Mouse (Mus musculus) neural tube, embryonic 15.5 days (tissue): ENCODE data around the gene Prr19. TPM values are rescaled to one million over a fixed set of nuclear protein-coding genes. Genes with fewer than 3 reads are reported as not detected.

Experiments used
- ATAC-seq: fragments of 200-750 bp; cut with Nextera tagmentation; 2 replicates; pipeline ENCODE4 v1.8.0; 2017; ENCODE audit warnings: mild to moderate bottlenecking, moderate TSS enrichment, moderate library complexity; ENCODE audit not compliant: low FRiP score
- H3K27ac ChIP-seq: fragments of 300-500 bp; sonication (generic); replicated peaks from 2 replicates; pipeline ENCODE4 v1.5.1; 2015; ENCODE audit warnings: mild to moderate bottlenecking, inconsistent platforms
- H3K27me3 ChIP-seq: fragments of 300-500 bp; sonication (generic); replicated peaks from 2 replicates; pipeline ENCODE4 v1.6.1; 2015; ENCODE audit warnings: inconsistent platforms
- H3K36me3 ChIP-seq: fragments of 300-500 bp; sonication (generic); 2 replicates; pipeline ENCODE4 v1.6.1; 2015; ENCODE audit warnings: inconsistent platforms
- H3K4me1 ChIP-seq: fragments of 300-500 bp; sonication (generic); 2 replicates; pipeline ENCODE4 v1.6.1; 2015; ENCODE audit warnings: inconsistent platforms
- H3K4me2 ChIP-seq: fragments of 300-500 bp; sonication (generic); 2 replicates; pipeline ENCODE4 v1.6.1; 2015; ENCODE audit warnings: inconsistent platforms, mild to moderate bottlenecking, moderate library complexity
- H3K4me3 ChIP-seq: fragments of 300-500 bp; sonication (generic); replicated peaks from 2 replicates; pipeline ENCODE4 v1.5.1; 2015; ENCODE audit warnings: mild to moderate bottlenecking, inconsistent platforms
- H3K9ac ChIP-seq: fragments of 300-500 bp; sonication (generic); replicated peaks from 2 replicates; pipeline ENCODE4 v1.6.1; 2015; ENCODE audit warnings: mild to moderate bottlenecking, inconsistent platforms
- H3K9me3 ChIP-seq: fragments of 300-500 bp; sonication (generic); replicated peaks from 2 replicates; pipeline ENCODE4 v1.6.1; 2016; ENCODE audit warnings: inconsistent platforms
- WGBS: fragments of 180-500 bp; shearing (Covaris S2); methylation state at CpG from one replicate; pipeline ENCODE4 v1.1.7; 2015; ENCODE audit warnings: mixed read lengths; 5-methylcytosine and 5-hydroxymethylcytosine counted together
- polyA plus RNA-seq: library from polyadenylated mRNA; unstranded; fragments of >200 nt; fragmentation: Nextera tagmentation; extraction: Ambion mirVana; gene quantifications from 2 replicates; pipeline ENCODE4 v1.2.1, GENCODE M21; 2015

The Prr19 gene
- polyA plus RNA-seq, 1 experiment from 2014 or later = 3.5 TPM

DNA sequence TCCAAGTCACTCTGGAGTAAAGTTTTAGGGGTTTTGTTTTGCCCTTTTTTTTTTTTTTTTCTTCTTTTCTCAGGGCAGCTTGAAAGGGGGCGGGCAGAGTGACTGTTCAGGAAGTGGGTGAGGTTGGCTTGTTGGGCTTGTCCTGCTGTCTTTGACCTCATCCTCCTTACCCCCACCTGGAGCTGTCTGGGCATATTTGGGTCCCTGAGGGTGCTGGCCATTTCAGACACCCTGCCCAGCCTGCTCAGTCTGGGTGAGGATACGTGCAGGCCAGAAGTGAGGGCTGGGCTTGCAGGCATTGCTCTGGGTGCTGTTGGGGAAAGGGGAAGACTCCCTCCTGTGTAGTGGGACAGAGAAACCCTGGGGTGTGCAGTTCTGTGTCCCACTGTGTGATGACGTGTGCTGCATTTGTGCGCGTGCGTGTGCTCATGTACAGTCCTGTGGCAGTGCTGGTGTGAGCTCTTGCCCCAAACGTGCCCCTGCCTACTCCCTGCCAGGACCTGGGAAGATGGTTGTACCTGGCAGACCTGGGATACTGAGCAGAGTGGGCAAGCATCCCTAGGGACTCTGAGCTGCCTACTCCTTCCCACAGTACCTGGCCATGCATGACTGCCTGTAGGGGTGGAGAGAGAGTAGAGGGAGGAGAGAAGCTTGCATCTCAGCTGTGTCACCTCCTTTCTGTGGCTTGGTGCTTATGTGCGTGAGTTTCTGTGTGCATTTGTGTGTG is 31.5 kb upstream of the Prr19 start:
- Histone ChIP-seq H3K27ac (no peak overlapping the region), H3K4me1 (peaks cover 49% of the 10 kb centered on the region)
- no peak for ATAC-seq

DNA sequence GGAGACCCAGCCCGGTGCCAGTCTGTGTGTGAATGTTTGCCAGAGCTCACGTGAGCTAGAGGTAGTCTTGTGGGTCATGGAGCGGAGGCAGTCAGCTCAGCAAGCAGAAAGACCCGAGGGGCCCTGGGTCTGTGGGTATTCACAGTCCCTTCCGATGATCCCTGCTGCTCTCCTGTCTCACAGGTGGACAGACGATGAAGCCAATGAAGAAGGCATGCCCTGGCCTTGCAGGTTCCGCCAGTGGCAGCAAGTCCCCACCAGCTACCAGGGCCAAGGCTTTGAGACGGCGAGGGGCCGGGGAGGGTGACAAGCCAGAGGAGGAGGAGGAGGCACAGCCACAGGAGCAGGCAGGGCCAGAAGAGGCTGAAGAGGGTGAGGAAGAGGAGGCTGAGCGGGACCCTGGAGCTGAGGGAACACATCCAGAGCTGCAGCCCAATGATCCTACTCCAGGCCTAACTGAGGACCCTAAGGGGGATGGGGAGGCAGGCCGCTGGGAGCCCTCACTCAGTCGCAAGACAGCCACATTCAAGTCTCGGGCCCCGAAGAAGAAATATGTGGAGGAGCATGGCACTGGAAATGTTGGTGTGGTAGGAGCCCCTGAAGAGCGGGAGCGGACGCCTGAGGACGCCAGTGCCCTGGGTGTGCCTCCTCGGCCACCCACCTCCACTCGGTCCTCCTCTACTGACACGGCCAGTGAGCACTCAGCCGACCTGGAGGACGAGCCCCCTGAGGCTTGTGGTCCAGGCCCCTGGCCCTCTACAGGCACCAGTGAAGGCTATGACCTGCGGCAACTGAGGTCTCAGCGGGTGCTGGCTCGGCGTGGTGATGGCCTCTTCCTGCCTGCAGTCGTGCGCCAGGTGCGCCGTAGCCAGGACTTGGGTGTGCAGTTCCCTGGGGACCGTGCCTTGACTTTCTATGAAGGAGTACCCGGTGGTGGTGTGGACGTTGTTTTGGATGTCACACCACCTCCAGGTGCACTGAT is 30.3 kb upstream of the Prr19 start:
- H3K4me1 ChIP-seq = peaks cover 62% of the 10 kb centered on the region

More for the DNA sequence above, 31.5 kb upstream of the Prr19 start:
- Histone ChIP-seq H3K27me3 (no peaks in the 10 kb centered on the region), H3K9ac (peak overlapping the region; percentile 78), H3K4me2 (peak overlapping the region; percentile 86), H3K9me3 (no peaks in the 10 kb centered on the region), H3K36me3 (peaks cover 26% of the 10 kb centered on the region), H3K4me3 (peak overlapping the region; percentile 69; the same call in 1 of the 2 replicates)
- WGBS = 85% methylated on average over 8 of the region's 8 CpGs

DNA sequence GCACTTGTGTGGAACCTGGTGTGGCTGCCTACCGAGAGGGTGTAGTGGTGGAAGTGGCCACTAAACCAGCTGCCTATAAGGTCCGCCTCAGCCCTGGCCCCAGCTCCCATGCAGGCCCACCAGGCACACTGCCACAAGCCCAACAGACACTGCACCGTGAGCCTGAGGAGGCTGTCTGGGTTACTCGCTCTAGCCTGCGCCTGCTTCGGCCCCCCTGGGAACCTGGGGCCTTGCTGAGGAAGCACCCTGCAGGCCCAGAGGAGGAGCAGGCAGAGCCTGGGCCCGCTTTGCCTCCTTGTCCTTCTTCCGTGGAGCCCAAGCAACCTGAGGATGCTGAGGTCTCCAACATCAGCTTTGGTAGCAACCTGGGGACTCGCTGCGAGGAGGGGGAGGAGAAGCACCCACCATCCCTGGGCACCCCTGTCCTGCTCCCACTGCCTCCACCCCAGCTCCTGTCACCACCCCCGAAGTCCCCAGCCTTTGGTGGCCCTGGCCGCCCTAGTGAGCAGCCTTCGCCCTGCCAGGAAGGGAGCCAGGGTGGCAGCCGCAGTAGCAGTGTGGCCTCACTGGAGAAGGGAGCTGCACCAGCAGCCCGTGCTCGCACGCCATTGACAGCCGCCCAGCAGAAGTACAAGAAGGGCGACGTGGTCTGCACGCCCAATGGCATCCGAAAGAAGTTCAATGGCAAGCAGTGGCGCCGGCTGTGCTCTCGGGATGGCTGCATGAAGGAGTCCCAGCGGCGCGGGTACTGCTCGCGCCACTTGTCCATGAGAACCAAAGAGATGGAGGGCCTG is 29.4 kb upstream of the Prr19 start:
- no peak for ATAC-seq
- no peaks in the 10 kb centered on the region for H3K9me3 ChIP-seq
- H3K4me3 ChIP-seq = no peak overlapping the region
- WGBS = 90% methylated on average over 30 of the region's 30 CpGs
- H3K4me1 ChIP-seq = peaks cover 67% of the 10 kb centered on the region
- H3K9ac ChIP-seq = no peak overlapping the region
- H3K4me2 ChIP-seq = no peak overlapping the region
- no peak overlapping the region for H3K27ac ChIP-seq
- H3K36me3 ChIP-seq = peaks cover 29% of the 10 kb centered on the region
- H3K27me3 ChIP-seq = no peaks in the 10 kb centered on the region

More for the DNA sequence above, 30.3 kb upstream of the Prr19 start:
- Histone ChIP-seq H3K27me3 (no peaks in the 10 kb centered on the region), H3K4me3 (no peak overlapping the region), H3K36me3 (peaks cover 29% of the 10 kb centered on the region), H3K9ac (0 out of 2 replicates have a peak overlapping the region, but pooled peaks have one; percentile 10), H3K27ac (no peak overlapping the region), H3K9me3 (no peaks in the 10 kb centered on the region), H3K4me2 (peak overlapping the region; percentile 86; the same call in 1 of the 2 replicates)
- no peak for ATAC-seq
- WGBS = 92% methylated on average over 35 of the region's 35 CpGs

DNA sequence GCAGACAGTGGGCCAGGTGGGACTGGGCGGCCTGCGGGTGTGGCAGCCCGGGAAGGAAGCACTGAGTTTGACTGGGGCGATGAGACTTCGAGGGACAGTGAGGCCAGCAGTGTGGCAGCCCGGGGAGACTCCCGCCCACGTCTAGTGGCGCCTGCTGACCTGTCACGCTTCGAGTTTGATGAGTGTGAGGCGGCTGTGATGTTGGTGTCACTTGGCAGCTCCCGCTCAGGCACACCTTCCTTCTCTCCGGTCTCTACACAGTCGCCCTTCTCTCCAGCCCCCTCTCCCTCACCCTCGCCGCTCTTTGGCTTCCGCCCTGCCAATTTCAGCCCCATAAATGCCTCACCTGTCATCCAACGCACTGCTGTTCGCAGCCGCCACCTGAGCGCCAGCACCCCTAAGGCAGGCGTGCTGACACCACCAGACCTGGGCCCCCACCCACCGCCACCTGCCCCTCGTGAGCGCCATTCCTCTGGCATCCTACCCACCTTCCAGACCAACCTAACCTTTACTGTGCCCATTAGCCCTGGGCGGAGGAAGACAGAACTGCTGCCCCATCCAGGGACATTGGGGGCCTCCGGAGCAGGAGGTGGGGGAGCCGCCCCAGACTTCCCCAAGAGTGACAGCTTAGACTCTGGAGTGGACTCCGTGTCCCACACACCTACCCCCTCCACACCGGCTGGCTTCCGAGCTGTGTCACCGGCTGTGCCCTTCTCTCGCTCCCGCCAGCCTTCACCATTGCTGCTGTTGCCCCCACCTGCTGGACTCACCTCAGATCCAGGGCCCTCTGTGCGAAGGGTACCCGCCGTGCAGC is 28.6 kb upstream of the Prr19 start:
- no peak overlapping the region for H3K4me2 ChIP-seq
- 90% methylated on average over 38 of the region's 38 CpGs for WGBS
- no peak overlapping the region for H3K27ac ChIP-seq
- H3K36me3 ChIP-seq = peaks cover 29% of the 10 kb centered on the region
- H3K4me3 ChIP-seq = no peak overlapping the region
- H3K4me1 ChIP-seq = peaks cover 71% of the 10 kb centered on the region
- ATAC-seq = no peak
- no peaks in the 10 kb centered on the region for H3K27me3 ChIP-seq
- no peaks in the 10 kb centered on the region for H3K9me3 ChIP-seq
- no peak overlapping the region for H3K9ac ChIP-seq

DNA sequence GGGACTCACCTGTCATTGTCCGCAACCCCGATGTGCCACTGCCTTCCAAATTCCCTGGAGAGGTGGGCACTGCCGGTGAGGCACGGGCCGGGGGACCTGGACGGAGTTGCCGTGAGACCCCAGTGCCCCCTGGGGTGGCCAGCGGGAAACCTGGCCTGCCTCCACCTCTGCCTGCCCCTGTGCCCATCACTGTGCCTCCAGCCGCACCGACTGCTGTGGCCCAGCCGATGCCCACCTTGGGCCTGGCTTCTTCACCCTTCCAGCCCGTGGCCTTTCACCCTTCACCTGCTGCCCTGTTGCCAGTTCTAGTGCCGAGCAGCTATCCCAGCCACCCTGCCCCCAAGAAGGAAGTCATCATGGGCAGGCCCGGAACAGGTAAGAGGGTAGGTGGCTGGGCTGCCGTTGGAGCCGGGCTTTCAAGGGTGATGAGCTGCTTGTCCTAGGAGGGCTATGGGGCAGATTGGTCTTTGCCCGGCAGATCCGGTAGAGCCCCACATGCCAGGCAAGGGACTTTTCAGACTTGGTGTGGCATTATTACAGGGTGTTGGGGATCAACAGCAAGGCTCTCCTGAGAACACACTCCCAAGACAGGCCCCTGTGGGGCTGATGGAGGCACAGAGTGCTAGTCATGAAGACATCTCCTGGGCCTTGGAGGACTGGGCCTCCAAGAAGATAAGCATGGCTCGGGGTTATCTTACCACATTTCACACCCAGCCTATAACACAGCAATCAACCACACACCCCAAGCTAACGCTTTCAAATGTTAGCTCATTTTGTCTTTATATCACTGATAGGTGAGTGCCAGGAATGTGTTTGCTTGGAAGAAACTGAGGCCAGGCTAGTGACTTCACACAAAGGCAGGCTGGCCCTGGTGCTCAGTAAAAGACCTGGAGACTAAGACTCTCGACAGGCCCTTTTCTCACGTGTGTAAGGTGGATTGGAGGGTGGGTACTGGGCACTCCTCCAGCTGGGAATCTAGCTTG is 27.7 kb upstream of the Prr19 start:
- no peak overlapping the region for H3K4me2 ChIP-seq
- ATAC-seq = no peak
- no peak overlapping the region for H3K4me3 ChIP-seq
- 0 out of 2 replicates have a peak overlapping the region, but pooled peaks have one; percentile 14 for H3K9ac ChIP-seq
- H3K4me1 ChIP-seq = peaks cover 75% of the 10 kb centered on the region
- no peaks in the 10 kb centered on the region for H3K27me3 ChIP-seq
- 93% methylated on average over 22 of the region's 22 CpGs for WGBS
- H3K27ac ChIP-seq = no peak overlapping the region
- H3K9me3 ChIP-seq = no peaks in the 10 kb centered on the region
- peaks cover 29% of the 10 kb centered on the region for H3K36me3 ChIP-seq

DNA sequence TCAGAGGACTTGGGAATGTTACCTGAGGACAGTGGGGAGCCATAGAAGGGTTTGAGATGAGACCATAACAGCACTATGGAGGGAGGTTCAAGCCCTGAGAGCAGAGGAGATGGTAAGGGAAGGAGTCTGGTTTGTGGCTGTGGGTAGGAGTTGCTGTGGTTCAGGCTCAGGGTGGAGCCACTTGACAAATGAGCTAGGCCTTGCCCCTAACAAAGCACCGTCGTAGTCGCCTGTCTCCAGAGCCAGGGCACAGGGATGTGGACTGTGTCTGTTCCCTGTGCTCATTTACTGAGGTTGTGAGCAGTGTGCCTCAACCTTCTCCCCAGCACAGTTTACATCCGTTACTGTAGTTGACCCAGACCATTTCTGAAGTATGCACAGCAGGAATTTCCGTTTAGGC is 26.6 kb upstream of the Prr19 start:
- Histone ChIP-seq H3K4me3 (no peak overlapping the region), H3K9me3 (no peaks in the 10 kb centered on the region), H3K27me3 (no peaks in the 10 kb centered on the region), H3K4me1 (peaks cover 68% of the 10 kb centered on the region), H3K4me2 (no peak overlapping the region), H3K9ac (0 out of 2 replicates have a peak overlapping the region, but pooled peaks have one; percentile 14), H3K36me3 (peaks cover 29% of the 10 kb centered on the region), H3K27ac (no peak overlapping the region)
- 55% methylated on average over 5 of the region's 5 CpGs for WGBS
- ATAC-seq = no peak

DNA sequence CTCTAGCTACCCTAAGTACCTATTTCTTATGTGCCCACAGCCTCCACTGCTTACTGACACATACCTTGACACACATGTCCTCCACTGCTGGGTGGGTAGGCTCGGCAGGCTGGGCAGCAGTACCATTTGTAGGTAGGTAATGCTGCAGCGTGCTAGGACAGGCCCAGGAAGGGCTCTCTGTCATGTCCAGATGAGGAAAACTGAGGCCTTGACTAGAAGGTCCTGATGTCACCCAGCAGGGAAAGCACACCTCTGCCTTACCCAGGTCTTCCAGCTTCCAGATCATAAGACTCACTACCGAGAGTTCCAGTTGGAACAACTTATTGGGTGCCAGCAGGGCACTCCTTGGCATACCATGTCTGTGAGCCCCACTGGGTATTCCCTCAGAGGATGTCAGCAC is 26.2 kb upstream of the Prr19 start:
- Histone ChIP-seq H3K4me1 (peaks cover 68% of the 10 kb centered on the region), H3K9ac (no peak overlapping the region; the same call in 1 of the 2 replicates)
- 96% methylated on average over 3 of the region's 3 CpGs for WGBS

DNA sequence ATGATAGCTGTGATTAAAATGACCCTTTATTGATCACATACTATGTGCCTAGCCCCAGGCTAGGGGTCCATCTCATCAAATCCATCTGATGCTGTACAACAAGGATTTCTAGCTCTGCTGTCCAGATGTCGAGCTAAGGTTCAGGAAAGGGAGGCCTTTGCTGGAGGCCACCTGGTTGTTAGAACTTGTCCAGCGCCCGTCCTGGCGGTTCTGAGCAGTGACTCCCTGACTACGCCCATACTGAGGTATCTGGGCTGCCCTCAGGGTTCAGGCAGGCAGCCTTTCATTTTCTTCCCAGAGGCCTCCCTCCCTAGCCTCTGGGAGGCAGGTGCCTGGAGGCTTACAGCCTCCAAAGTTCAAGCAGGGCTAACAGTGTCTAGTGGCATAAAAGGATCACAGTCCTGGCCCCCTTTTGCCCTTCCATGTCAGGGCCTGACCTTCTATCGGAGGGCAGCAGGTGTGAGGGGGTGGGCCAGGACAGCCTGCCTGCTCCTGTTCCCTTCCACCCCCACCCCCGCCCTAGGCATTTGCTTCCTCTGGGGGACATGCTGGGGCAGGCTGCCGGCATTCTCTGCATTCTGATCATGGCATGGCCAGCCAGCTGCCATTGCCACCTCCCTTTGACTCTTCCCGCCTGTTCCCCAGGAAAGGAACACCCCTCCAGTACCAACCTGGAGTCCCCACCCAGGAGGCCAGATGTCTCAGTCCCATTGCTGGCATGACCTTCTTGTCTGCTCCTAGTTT is 25.5 kb upstream of the Prr19 start:
- peaks cover 29% of the 10 kb centered on the region for H3K36me3 ChIP-seq
- no peak overlapping the region for H3K4me3 ChIP-seq
- 69% methylated on average over 9 of the region's 9 CpGs for WGBS
- peak overlapping the region; percentile 23; the same call in 1 of the 2 replicates for H3K9ac ChIP-seq
- H3K4me2 ChIP-seq = peak overlapping the region; percentile 6
- no peak for ATAC-seq
- H3K4me1 ChIP-seq = peaks cover 69% of the 10 kb centered on the region
- H3K27me3 ChIP-seq = no peaks in the 10 kb centered on the region
- no peak overlapping the region for H3K27ac ChIP-seq
- no peaks in the 10 kb centered on the region for H3K9me3 ChIP-seq

More for the DNA sequence above, 26.2 kb upstream of the Prr19 start:
- Histone ChIP-seq H3K4me2 (no peak overlapping the region), H3K27ac (no peak overlapping the region), H3K36me3 (peaks cover 29% of the 10 kb centered on the region), H3K27me3 (no peaks in the 10 kb centered on the region), H3K4me3 (no peak overlapping the region), H3K9me3 (no peaks in the 10 kb centered on the region)
- no peak for ATAC-seq

DNA sequence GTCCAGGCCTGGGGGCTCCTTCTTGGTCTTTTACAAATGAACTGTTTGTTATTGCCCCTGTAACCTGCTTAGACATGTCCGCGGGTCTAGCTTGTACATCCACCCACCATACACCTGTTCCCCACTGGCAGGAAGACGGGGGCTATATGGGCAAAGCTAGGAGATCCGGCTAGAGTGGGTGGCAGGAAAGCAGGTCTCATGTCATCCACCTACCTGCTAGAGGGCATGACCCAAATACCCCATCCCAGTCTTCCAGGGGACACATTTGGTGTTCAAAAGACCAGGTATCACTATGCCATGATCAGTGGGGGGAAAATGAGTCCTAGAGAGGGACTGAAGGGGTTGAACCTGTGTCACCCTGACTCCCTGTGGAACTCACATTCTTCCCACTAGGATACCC is 23.8 kb upstream of the Prr19 start:
- WGBS = 88% methylated on average over 4 of the region's 4 CpGs
- no peak for ATAC-seq
- peak overlapping the region; percentile 68; the same call in 1 of the 2 replicates for H3K4me3 ChIP-seq

More for the DNA sequence above, 23.8 kb upstream of the Prr19 start:
- Histone ChIP-seq H3K9ac (peak overlapping the region; percentile 77), H3K9me3 (no peaks in the 10 kb centered on the region), H3K4me2 (peak overlapping the region; percentile 78), H3K27me3 (no peaks in the 10 kb centered on the region), H3K27ac (peak overlapping the region; percentile 100), H3K4me1 (peaks cover 75% of the 10 kb centered on the region), H3K36me3 (peaks cover 16% of the 10 kb centered on the region)
